Mouse (Mus musculus) left cerebral cortex, adult 2 months (tissue): ENCODE measurements around the gene Aldh1a1. TPM values are rescaled to one million over a fixed set of nuclear protein-coding genes. Genes with fewer than 3 reads are reported as not detected.
"Not testable (repeated sequence)": the region's sequence is repeated elsewhere in the genome, so short reads cannot be mapped to it uniquely, and the experiment has no call there.

Experiments
- DNase-seq, 2 experiments: peaks; one replicate each; pipeline ENCODE4 v3.0.0; 2021 to 2022; ENCODE audit warnings: low spot score in 2 of 2, mixed read lengths in 1 of 2; ENCODE audit errors: extremely low spot score in 1 of 2
- H3K27ac ChIP-seq: fragments of 200-600 bp; 2 replicates; pipeline ENCODE4 v1.8.1; 2022
- H3K4me3 ChIP-seq: fragments of 200-600 bp; 2 replicates; pipeline ENCODE4 v1.8.1; 2022
- CTCF ChIP-seq: fragments of 200-600 bp; IDR thresholded peaks from 2 replicates; pipeline ENCODE4 v1.8.1; 2022; ENCODE audit warnings: antibody characterized with exemption, mild to moderate bottlenecking, moderate library complexity
- intact Hi-C: fragments of 180-260 bp; cut with DNase I; formaldehyde crosslinking; loops from one replicate; pipeline ENCODE4 v1.15.1; 2025
- total RNA-seq, 2 experiments: library from RNA; stranded (reverse); gene quantifications; 2 replicates each; pipeline ENCODE4 v1.2.3; 2021

Gene Aldh1a1
- total RNA-seq, 2 experiments from 2014 or later, result 45.5 to 48.5 TPM

DNA sequence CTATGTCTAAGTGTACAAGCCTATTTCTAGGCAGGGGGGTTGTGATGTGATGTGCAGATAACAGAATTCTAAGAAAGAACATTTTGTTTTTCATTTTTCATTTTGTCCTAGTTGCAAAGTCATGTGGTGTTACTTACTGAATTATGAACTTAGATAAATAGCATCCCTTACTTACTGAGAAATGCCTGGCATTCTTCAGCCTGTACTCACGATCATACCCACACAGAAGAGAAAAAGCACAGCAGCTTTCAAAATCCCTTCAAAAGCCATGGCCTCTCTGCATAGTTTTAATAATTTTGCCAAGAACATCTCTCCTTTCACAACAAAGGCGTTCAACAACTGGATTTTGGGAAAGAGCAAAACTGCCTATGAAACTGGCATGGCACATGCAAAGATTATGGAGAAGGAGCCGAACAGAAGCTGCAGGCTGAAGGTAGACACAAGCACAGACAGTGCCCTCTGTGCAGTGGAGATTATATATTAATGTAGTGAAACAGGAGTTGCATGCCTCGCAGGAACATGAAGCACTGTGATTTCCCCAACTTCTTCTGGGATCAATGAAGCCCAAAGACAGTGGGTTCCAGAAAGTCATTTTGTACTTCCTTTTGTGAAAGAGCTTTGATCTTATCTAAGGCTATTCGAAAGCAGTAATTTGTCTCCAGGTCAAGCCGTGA lies 21.3 kb downstream of the Aldh1a1 start:
- TF ChIP-seq CTCF, result no peak
- intact Hi-C loops, result no loop called here

GRCm38 (mm10) chr19:20516481-20516880 lies 24.0 kb downstream of the Aldh1a1 start:
- Histone ChIP-seq H3K4me3 (no peak overlapping the region), H3K27ac (no peak overlapping the region)
- DNase-seq, result no peak
- no peak for TF ChIP-seq CTCF
- intact Hi-C loops, result no loop called here

More for the DNA sequence above, 21.3 kb downstream of the Aldh1a1 start:
- H3K27ac ChIP-seq, result no peak overlapping the region
- H3K4me3 ChIP-seq, result no peak overlapping the region
- DNase-seq, result no peak

DNA sequence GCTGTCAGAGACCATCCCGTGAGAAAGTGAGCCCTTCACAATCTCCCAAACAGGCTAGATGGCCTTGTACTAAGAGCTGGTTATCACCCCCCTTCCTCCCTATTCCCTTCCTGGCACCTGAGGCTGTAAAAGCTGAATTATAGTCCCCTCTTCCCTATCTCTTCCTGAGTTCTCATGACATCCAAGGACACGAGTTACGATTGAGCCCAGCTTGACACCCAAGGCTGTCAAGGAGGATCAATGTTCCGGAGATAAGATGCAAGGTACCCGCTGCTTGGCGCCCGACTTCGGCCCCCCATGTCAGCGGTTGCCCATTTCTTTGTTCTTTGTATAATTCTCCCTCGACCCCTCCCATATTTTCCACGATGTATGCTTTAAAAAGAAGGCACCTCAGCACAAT lies 36.6 kb downstream of the Aldh1a1 start:
- H3K4me3 ChIP-seq, DNase-seq, H3K27ac ChIP-seq, intact Hi-C loops: not testable (repeated sequence)

- no peak overlapping the region; the same call in 1 of the 2 replicates for H3K27ac ChIP-seq
- intact Hi-C loops, result no loop called here
- DNase-seq, result no peak
- H3K4me3 ChIP-seq, result no peak overlapping the region
- no peak for TF ChIP-seq CTCF
These were observed 37.6 kb downstream of the Aldh1a1 start for GRCm38 (mm10) chr19:20529921-20530696.

DNA sequence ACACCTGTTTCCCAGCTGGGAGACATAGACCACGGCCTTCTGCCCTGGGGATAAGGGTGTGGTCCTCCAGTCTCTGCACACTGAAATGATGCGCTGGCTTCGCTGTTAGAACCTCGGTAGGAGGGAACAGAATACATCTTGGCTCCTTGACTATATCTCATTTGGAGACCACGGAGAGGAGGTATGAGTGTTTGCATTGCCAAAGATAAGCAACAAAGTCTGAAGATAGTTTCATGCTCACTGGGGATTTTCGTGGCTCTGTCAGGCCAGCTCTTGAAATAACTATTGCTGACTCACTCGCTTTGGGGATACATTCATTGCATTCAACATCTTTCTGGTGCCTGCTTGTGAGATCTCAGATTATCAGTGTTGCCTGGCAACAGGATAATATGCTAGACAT lies 44.0 kb downstream of the Aldh1a1 start:
- no peak for TF ChIP-seq CTCF
- Histone ChIP-seq H3K4me3 (peak overlapping the region; percentile 51), H3K27ac (peak overlapping the region; percentile 95)
- intact Hi-C loops, result loop anchor here (5.0 kb wide), 1 partner anchor 186 kb away; no protein-coding TSS in a partner anchor
- DNase-seq, result peak in 1 of 2 experiments; percentile 36

DNA sequence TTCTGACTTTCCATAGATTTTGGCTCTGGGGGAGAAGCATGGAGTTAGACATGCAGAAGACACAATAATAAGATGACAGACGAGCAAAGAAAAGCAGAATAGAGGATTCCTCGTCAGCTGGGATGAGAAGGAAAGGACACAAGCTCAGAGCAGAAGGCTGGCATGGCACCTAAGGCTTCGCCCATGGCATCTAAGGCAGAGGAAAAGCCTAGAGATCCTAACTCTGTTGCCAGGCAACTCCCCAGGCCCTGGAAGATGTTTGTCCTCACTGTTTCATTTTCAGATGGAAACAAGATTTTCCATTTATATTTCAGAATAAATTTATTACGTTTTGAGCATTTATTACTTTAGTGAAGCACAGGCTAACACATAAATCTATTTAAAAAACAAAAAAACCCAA lies 48.5 kb downstream of the Aldh1a1 start:
- DNase-seq, result no peak
- Histone ChIP-seq H3K4me3 (no peak overlapping the region), H3K27ac (peak overlapping the region; percentile 85; the same call in 1 of the 2 replicates)
- intact Hi-C loops, result no loop called here
- no peak for TF ChIP-seq CTCF

GRCm38 (mm10) chr19:20541924-20542323 lies 49.4 kb downstream of the Aldh1a1 start:
- no peak for TF ChIP-seq CTCF
- H3K27ac ChIP-seq, result peak overlapping the region; percentile 85
- intact Hi-C loops, result no loop called here
- DNase-seq, result no peak
- no peak overlapping the region for H3K4me3 ChIP-seq

- Histone ChIP-seq H3K4me3 (no peak overlapping the region), H3K27ac (peak overlapping the region; percentile 68; the same call in 1 of the 2 replicates)
- intact Hi-C loops, result no loop called here
- TF ChIP-seq CTCF, result no peak
- no peak for DNase-seq
These were observed 51.3 kb downstream of the Aldh1a1 start for GRCm38 (mm10) chr19:20543816-20544215.

DNA sequence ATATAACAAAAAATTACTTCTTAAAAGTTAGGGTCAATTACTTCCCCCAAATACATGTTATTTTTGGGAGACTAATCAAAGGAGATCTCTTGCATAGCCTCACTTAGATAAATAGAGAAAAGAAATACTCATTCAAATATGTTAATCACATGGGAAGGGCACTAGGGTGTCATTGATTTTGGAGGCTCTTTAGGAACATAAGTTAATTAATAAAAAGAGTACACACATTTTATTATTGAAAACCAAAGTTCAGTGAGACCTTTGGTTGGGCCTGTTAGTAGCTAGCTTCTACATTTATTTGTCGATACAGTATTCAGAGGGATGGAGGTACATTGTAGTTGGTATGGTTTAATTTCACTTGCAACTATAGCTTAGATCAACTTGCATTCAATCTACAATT lies 52.4 kb downstream of the Aldh1a1 start:
- TF ChIP-seq CTCF, result no peak
- intact Hi-C loops, result no loop called here
- no peak for DNase-seq
- no peak overlapping the region for H3K27ac ChIP-seq
- no peak overlapping the region for H3K4me3 ChIP-seq

- no peak for TF ChIP-seq CTCF
- no peak overlapping the region for H3K4me3 ChIP-seq
- DNase-seq, result no peak
- intact Hi-C loops, result no loop called here
- H3K27ac ChIP-seq, result no peak overlapping the region
These were observed 54.5 kb downstream of the Aldh1a1 start for GRCm38 (mm10) chr19:20547025-20547424.

- no peak for TF ChIP-seq CTCF
- H3K4me3 ChIP-seq, result no peak overlapping the region
- intact Hi-C loops, result no loop called here
- peak overlapping the region; percentile 87 for H3K27ac ChIP-seq
- DNase-seq, result no peak
These were observed 56.9 kb downstream of the Aldh1a1 start for GRCm38 (mm10) chr19:20549409-20549808.

- Histone ChIP-seq H3K4me3 (no peak overlapping the region), H3K27ac (no peak overlapping the region)
- intact Hi-C loops, result no loop called here
- DNase-seq, result no peak
- TF ChIP-seq CTCF, result no peak
These were observed 62.9 kb downstream of the Aldh1a1 start for GRCm38 (mm10) chr19:20555365-20555764.
